Mouse (Mus musculus) left cerebral cortex, adult 9 months (tissue): ENCODE measurements at regions not wholly inside any gene's neighbourhood (a gene's known extent, or its start where the extent isn't known, plus 50 kb on each side); places are given as distances from the start of the nearest gene placed in this dataset.
A peak's percentile ranks its signal among the peaks of the same experiment; 100 is the strongest.

Experiments used
- DNase-seq, 2 experiments: peaks; one replicate each; pipeline ENCODE4 v3.0.0; 2022; ENCODE audit warnings: low spot score in 2 of 2

DNA sequence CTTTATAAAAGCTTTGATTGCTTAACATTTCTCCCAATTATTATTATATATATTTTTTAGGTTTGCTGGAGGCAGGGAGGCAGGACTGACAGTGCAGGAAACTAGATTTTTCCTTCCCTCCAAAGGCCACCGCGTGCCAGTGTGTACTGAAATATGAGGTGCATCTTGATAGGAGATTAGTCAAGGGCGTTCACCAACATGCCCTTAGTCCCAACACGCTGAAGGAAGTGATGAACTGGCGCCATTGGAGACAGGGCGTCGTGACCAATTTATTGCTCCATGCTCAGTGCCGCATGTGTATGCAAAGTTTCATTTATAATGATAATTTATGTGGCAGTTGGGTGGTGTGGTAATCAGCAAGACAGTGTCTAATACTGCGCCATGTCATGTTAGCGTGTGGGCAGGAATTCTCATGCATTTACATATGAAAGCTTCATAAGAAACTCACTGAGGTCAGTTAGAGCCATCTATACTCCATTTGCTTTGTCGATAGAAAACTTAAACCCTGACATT, 66.2 kb downstream of the Isl1 start:
- no peak for DNase-seq

- no peak for DNase-seq
Observed at GRCm38 (mm10) chr13:116215101-116215500, 94.4 kb downstream of the Isl1 start.

DNA sequence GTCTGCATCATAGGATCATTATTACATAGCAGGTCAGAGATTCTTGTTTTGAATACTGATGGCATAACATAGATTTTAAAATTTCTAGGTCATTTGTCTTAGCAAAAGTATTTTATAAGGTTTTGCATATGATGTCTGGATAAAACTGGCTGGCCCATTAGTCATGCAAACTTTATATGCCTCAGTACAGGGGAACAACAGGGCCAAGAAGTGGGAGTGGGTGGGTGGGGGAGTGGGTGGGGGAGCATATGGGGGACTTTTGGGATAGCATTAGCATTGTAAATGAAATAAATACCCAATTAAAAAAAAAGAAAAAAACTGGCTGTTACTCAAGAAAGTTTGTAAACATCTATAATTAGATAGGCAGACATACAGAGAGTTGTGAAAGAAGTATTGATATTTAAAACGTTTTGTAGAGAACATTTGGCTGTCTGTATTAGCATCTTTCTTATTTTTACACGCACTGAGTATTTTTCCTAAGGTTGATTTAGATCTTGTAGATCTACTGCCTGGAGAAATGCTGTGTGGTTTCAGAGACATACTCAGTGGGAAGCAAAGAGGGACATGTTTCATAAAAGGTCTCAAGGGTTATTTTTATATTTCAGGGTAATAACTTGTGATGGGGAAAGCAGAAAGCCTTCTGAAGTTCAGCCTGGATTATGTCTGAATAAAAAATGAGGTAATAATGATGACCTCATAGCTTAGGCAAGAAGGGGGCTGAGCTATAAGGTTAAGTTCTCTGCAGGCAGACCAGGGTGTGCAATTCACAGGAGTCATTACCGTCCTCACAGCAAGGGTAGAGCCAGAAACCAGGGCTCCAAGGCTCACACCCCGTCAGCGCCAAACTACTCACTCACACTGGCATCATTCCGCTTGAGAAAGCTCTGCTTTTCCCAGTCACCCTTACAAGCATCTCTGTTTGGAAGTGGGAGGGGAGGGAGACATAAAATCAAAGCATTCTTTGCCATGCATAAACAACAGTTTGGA, 95.4 kb downstream of the Isl1 start:
- DNase-seq = no peak

GRCm38 (mm10) chr13:116201177-116201920, 108.1 kb downstream of the Isl1 start:
- no peak for DNase-seq

DNA sequence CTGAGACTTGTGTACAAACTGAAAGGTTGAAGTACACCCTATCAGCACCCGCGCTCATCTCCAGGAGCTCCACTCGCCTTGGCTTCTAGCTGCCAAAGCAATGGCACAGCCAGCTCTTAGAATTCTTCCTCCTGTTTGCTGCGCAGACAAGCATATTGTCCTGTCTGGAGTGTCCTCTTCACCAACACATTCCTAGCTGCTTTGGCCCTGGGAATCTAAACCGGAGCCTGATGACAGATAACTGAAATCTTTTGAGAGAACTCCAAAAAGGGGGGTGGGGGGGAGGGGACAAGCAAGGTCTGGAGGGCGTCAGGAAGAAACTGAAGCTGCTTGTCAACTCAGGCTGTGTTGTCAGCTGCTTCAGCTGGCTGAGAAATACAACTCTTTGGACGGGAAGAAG, 122.4 kb downstream of the Isl1 start:
- no peak for DNase-seq

DNA sequence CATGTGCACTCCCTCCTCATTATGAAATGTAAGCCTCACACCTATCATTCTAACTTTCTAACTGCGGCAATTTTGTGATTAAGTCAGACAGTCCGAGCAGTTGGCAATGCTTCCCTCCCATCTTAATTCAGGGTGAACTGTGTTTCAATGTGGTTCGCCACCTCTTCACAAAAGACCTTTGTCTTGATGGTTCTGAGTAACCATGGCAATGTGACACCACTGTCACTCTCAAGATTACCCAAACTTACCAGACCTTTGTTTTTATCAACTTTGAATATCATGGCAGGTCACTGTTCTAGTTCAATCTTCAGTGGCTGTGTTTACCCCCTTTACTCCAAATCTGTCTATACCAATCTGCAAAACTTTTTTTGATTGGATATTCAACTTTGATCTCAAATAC, 131.7 kb downstream of the Isl1 start:
- DNase-seq = no peak

DNA sequence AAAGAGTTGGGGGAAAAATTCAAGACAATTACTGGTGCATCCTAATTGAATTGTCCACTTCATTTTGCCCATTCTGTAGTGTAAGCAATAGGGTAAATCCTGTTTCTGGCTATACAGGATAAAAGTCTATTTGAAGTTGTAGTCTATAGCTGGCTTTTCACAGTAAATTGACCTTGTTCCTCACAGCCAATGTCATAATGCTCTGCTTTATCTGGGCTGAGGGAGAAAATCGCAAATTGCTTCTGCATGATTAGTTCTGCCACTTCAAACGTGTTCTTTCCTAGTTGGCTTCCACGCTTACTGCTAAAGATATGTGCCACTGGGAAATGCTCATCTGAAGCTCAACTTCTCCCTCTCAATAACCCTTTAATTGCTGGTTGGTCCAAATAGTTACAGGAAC, 134.5 kb downstream of the Isl1 start:
- no peak for DNase-seq

- no peak for DNase-seq
Observed at GRCm38 (mm10) chr13:116173866-116174265, 135.6 kb downstream of the Isl1 start.

- no peak for DNase-seq
Observed at GRCm38 (mm10) chr13:116143022-116143421, 166.5 kb downstream of the Isl1 start.

DNA sequence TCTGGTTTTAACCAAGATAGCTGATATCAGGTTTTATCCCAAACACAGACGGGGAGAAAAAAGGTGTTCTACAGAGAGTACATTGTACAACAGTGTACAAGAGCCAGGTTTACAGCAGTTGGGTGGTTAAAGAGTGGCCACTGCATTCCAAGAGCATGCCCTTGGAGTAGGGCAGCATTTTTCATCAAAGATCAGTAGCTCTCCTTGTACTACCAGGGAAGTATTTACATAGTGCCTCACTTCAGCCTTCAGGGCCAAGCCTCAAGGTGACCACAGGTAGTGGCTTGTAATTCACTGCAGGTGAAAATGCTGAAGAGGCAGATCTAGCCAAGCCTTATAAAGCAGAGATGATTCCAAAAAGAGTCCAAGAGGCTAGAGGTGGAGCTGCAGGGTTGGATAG, 190.8 kb downstream of the Isl1 start:
- DNase-seq = no peak

- peak in 1 of 2 experiments; percentile 3 for DNase-seq
Observed at GRCm38 (mm10) chr13:116111032-116111808, 198.3 kb downstream of the Isl1 start.

GRCm38 (mm10) chr13:116110578-116110977, 198.9 kb downstream of the Isl1 start:
- DNase-seq = no peak

- no peak for DNase-seq
Observed at GRCm38 (mm10) chr13:116087541-116088308, 221.8 kb downstream of the Isl1 start.

DNA sequence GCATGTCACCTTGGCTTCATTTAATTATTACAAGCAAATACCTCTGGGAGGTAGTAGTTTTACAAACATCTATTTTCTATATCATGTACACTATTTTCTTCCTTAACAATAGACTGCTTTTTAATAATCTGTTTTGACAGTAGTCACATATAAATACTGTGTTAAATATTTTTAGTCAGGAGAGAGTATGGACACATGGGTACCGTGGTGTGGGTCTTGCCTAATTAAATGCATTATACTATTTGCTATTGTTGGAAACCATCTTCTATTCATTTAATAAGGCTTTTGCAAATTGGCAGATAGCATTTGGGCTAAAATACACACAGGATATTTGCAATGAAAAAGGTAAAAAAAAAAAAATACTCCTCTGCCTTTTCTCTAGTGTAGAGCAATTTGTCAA, 222.3 kb downstream of the Isl1 start:
- DNase-seq = no peak

DNA sequence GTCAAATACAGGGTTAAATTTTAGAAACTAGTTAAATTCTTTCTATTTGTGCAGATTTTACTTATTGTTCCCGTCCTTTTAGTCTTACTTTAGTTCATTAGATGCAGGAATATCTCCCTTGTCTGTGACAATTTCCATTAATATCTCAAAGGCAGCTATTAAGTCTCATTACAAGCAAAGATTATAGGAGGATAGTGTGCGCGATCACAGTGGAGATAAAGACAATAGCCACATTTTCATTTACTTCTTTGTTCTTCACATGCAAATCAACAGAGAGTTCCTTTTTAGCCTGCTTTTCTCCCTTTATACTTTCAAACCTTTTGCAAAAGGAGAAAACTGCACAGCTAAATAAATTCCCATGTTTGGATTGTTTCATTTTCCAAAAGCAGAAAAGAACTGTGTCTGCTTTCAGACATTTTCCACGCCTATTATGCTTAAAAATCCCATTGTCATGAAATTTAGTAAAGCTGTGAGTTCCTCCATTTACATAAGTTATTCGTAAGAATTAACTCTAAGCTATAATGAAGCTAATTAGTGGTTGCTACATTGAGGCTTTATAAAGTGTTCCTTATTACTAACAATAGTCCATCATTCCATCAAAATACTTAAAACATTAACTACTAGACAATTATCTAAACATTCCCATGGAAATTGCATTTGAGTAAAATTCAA, 252.4 kb downstream of the Isl1 start:
- no peak for DNase-seq

DNA sequence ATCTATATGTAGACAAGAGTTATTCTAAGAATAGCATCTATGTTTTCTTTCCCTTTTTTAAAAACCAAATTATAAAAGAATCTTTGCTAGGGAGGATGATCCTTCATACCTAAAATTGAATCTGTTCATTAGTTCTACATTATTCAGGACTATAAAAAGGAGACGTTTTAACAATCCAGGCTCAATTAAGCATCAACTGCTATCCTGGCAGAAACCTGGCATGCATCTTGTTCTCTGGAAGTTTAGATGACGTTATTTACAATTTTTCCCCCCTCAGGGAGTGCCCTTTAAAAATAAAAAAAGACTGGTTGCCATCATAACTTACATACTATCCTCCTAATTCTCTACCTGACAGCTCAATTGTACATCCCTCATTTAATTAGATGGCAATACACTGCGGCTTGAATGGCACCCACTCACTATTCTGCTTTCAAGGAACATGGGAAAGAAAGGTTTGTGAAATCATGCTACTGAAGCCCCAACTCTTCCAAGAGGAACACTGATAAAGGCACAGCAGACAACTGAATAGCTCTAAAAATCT, 253.3 kb downstream of the Isl1 start:
- DNase-seq = no peak

DNA sequence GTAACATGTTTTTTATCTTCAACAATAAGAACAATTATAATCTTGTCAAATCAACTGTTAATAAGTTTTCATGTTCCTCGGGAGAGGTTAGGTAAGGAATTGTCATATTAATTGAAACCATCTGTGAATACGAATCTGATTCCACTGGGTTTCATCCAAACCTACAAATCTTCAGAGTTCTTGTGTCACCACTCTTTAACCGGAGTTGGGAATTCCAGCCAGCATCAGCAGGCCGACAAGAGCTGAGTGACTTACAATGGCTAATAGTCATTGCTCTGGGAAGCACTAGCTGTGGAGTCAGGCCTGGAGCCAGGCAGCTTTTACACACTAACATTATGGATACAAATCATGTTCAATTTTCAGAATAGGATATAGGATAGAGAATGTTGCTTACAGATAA, 273.3 kb downstream of the Isl1 start:
- no peak for DNase-seq

GRCm38 (mm10) chr13:116030152-116030720, 279.3 kb downstream of the Isl1 start:
- DNase-seq = no peak

DNA sequence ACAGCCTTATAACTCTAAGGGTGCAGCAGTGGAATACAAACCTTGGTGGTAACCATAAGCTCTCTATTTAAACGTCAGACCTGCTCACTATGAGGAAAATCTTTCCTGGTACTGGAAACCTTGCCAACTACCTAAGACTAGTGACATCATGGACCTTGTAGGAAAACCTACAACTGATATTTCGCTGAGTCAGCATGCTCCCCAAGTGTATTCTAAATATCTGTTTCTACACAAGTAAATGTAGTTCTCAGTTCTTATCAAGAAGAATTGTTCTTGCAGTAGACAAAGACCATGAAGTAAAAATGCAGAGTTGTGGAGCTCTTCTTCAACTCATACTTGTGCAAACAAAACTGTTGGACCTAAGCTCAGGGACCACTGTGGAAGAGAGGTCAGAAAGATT, 280.9 kb downstream of the Isl1 start:
- DNase-seq = no peak

DNA sequence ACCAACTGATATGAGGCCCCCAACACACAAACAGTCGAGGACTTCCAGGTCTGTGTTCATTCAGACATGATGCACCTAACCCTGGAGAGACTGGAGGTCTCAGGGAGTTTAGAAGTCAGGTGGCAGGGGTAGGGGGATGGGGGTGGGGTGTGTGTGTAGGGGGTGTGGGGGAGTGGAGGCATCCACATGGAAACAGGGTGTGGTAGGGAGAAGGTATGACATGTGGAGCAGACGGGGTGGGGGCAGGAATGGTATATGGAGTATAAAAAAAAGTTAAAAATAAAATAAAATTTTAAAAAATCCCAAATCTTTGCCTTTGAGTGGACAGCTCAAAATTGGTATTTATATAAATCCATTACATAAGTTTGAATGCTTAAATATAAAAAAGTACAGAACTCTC, 282.3 kb downstream of the Isl1 start:
- DNase-seq = no peak
